Mouse (Mus musculus) T-cell, adult 2 months (primary cell): ENCODE measurements around the gene Zfp984.
A peak's percentile ranks its signal among the peaks of the same experiment; 100 is the strongest.
"Not testable (repeated sequence)": the region's sequence is repeated elsewhere in the genome, so short reads cannot be mapped to it uniquely, and the experiment has no call there.

Source experiments
- DNase-seq: peaks from one replicate; pipeline ENCODE4 v3.0.0; 2022; ENCODE audit warnings: low spot score

Zfp984 gene

GRCm38 (mm10) chr4:147809292-147809965 is at the start of gene Zfp984:
Gene Zfp984, minus strand, starts transcription at chr4:147809788.
- peak; percentile 75 for DNase-seq

- DNase-seq: no peak
Measured at GRCm38 (mm10) chr4:147850776-147851175, 41.2 kb upstream of the Zfp984 start.

GRCm38 (mm10) chr4:147848584-147848991 is 39.0 kb upstream of the Zfp984 start:
- DNase-seq: no peak

- DNase-seq: peak; percentile 74
Measured at GRCm38 (mm10) chr4:147847614-147848583, 38.3 kb upstream of the Zfp984 start, which contains the start of gene Zfp933. Gene Zfp933, minus strand, starts transcription at chr4:147848366.

GRCm38 (mm10) chr4:147842871-147843270 is 33.3 kb upstream of the Zfp984 start:
- no peak for DNase-seq

GRCm38 (mm10) chr4:147839282-147839681 is 29.7 kb upstream of the Zfp984 start:
- DNase-seq: peak; percentile 22

GRCm38 (mm10) chr4:147824389-147824788 is 14.8 kb upstream of the Zfp984 start:
- no peak for DNase-seq

GRCm38 (mm10) chr4:147821414-147821813 is 11.8 kb upstream of the Zfp984 start:
- not testable (repeated sequence) for DNase-seq

- not testable (repeated sequence) for DNase-seq
Measured at GRCm38 (mm10) chr4:147819659-147820058, 10.1 kb upstream of the Zfp984 start.

GRCm38 (mm10) chr4:147814592-147815167 is 5.1 kb upstream of the Zfp984 start:
- peak; percentile 19 for DNase-seq

GRCm38 (mm10) chr4:147813249-147813765 is 3.7 kb upstream of the Zfp984 start:
- peak; percentile 22 for DNase-seq

- not testable (repeated sequence) for DNase-seq
Measured at GRCm38 (mm10) chr4:147809966-147810304, 347 bp upstream of the Zfp984 start.

- DNase-seq: not testable (repeated sequence)
Measured at GRCm38 (mm10) chr4:147808483-147808882, 1.1 kb downstream of the Zfp984 start.

- DNase-seq: not testable (repeated sequence)
Measured at GRCm38 (mm10) chr4:147795308-147795707, 14.3 kb downstream of the Zfp984 start.

- not testable (repeated sequence) for DNase-seq
Measured at GRCm38 (mm10) chr4:147794026-147794665, 15.4 kb downstream of the Zfp984 start.

- not testable (repeated sequence) for DNase-seq
Measured at GRCm38 (mm10) chr4:147793390-147793916, 16.1 kb downstream of the Zfp984 start.

GRCm38 (mm10) chr4:147791729-147792128 is 17.9 kb downstream of the Zfp984 start:
- DNase-seq: not testable (repeated sequence)

GRCm38 (mm10) chr4:147746255-147746654 is 63.3 kb downstream of the Zfp984 start:
- DNase-seq: not testable (repeated sequence)

GRCm38 (mm10) chr4:147738636-147739369 is 70.8 kb downstream of the Zfp984 start:
- DNase-seq: not testable (repeated sequence)
